Mouse (Mus musculus): ENCODE results near the gene BC028528. TPM values are rescaled to one million over a fixed set of nuclear protein-coding genes. Genes with fewer than 3 reads are reported as not detected.

BC028528 gene
- total RNA-seq, 2 experiments from 2014 or later = 2.2 to 3.0 TPM

Other genes with a start within 250 kb of the BC028528 start
- 10 to 100 TPM; 56.9 to 62.7 TPM for gene Mcl1, start 233.2 kb downstream of the BC028528 start, total RNA-seq (2021)
- gene Adamtsl4, start 204.1 kb downstream of the BC028528 start, total RNA-seq (2021) = 1 to 10 TPM; 7.1 to 7.4 TPM
- gene Ecm1, start 152.4 kb downstream of the BC028528 start, total RNA-seq (2021) = 10 to 100 TPM in 1 of 2 experiments, 1 to 10 TPM in 1; 10.0 to 10.5 TPM
- 10 to 100 TPM; 41.5 to 41.7 TPM for gene Tars2, start 131.8 kb downstream of the BC028528 start, total RNA-seq (2021)
- gene Rprd2, start 73.1 kb downstream of the BC028528 start, total RNA-seq (2021) = 10 to 100 TPM; 60.1 to 63.0 TPM
- gene Prpf3, start 36.1 kb downstream of the BC028528 start, total RNA-seq (2021) = 10 to 100 TPM; 33.8 to 34.4 TPM
- 100 to 1,000 TPM; 134 to 158 TPM for gene Mrps21, start 20.5 kb downstream of the BC028528 start, total RNA-seq (2021)
- gene Ciart, start 9.8 kb downstream of the BC028528 start, total RNA-seq (2021) = 10 to 100 TPM in 1 of 2 experiments, 1 to 10 TPM in 1; 9.2 to 11.7 TPM
- gene Aph1a, start 2.0 kb upstream of the BC028528 start, total RNA-seq (2021) = 10 to 100 TPM; 61.1 to 70.2 TPM
- gene Car14, start 12.7 kb upstream of the BC028528 start, total RNA-seq (2021) = 10 to 100 TPM in 1 of 2 experiments, 1 to 10 TPM in 1; 9.9 to 10.8 TPM
- gene Anp32e, start 37.2 kb upstream of the BC028528 start, total RNA-seq (2021) = 10 to 100 TPM; 88.3 to 89.6 TPM
- gene Plekho1, start 104.0 kb upstream of the BC028528 start, total RNA-seq (2021) = 10 to 100 TPM; 40.5 to 42.5 TPM
- 10 to 100 TPM; 43.7 to 45.6 TPM for gene Vps45, start 166.5 kb upstream of the BC028528 start, total RNA-seq (2021)
- gene Otud7b, start 212.5 kb upstream of the BC028528 start, total RNA-seq (2021) = 10 to 100 TPM; 40.1 to 40.8 TPM